Mouse (Mus musculus) limb, embryonic 13.5 days (tissue): Measurements from ENCODE around the gene Ctcf. TPM values are rescaled to one million over a fixed set of nuclear protein-coding genes. Genes with fewer than 3 reads are reported as not detected.

ENCODE experiments used
- ATAC-seq: fragments of 200-750 bp; cut with Nextera tagmentation; 2 replicates; pipeline ENCODE4 v1.8.0; 2017; ENCODE audit warnings: low read depth, moderate number of reproducible peaks, moderate TSS enrichment; ENCODE audit not compliant: low FRiP score
- H3K27ac ChIP-seq: fragments of 300-500 bp; sonication (generic); 2 replicates; pipeline ENCODE4 v1.5.1; 2015; ENCODE audit warnings: inconsistent platforms, mild to moderate bottlenecking, moderate library complexity
- H3K27me3 ChIP-seq: fragments of 300-500 bp; sonication (generic); 2 replicates; pipeline ENCODE4 v1.6.1; 2015; ENCODE audit warnings: mild to moderate bottlenecking, inconsistent platforms
- H3K36me3 ChIP-seq: fragments of 300-500 bp; sonication (generic); 2 replicates; pipeline ENCODE4 v1.6.1; 2015; ENCODE audit warnings: inconsistent platforms, mild to moderate bottlenecking, moderate library complexity
- H3K4me1 ChIP-seq: fragments of 300-500 bp; sonication (generic); 2 replicates; pipeline ENCODE4 v1.6.1; 2015; ENCODE audit warnings: inconsistent platforms
- H3K4me2 ChIP-seq: fragments of 300-500 bp; sonication (generic); replicated peaks from 2 replicates; pipeline ENCODE4 v1.6.1; 2015; ENCODE audit warnings: inconsistent platforms, mild to moderate bottlenecking, moderate library complexity
- H3K4me3 ChIP-seq: fragments of 300-500 bp; sonication (generic); 2 replicates; pipeline ENCODE4 v1.5.1; 2015; ENCODE audit warnings: moderate library complexity, mild to moderate bottlenecking, inconsistent platforms
- H3K9ac ChIP-seq: fragments of 300-500 bp; sonication (generic); 2 replicates; pipeline ENCODE4 v1.6.1; 2015; ENCODE audit warnings: mild to moderate bottlenecking, inconsistent platforms
- H3K9me3 ChIP-seq: fragments of 300-500 bp; sonication (generic); 2 replicates; pipeline ENCODE4 v1.6.1; 2016; ENCODE audit warnings: inconsistent platforms
- WGBS: fragments of 180-500 bp; shearing (Covaris S2); methylation state at CpG from one replicate; pipeline ENCODE4 v1.1.7; 2015; 5-methylcytosine and 5-hydroxymethylcytosine counted together
- microRNA counts: library from miRNA; unstranded; fragments of <30 nt; microRNA quantifications from one replicate; lab custom pipeline; 2016
- microRNA-seq: library from miRNA; unstranded; fragments of <30 nt; microRNA quantifications from one replicate; pipeline ENCODE4, GENCODE M21; 2016
- polyA plus RNA-seq: library from polyadenylated mRNA; unstranded; fragments of >200 nt; fragmentation: Nextera tagmentation; extraction: Ambion mirVana; gene quantifications from 2 replicates; pipeline ENCODE4 v1.2.1, GENCODE M21; 2015

Gene Ctcf
- polyA plus RNA-seq, 1 experiment from 2014 or later = 140 TPM

DNA sequence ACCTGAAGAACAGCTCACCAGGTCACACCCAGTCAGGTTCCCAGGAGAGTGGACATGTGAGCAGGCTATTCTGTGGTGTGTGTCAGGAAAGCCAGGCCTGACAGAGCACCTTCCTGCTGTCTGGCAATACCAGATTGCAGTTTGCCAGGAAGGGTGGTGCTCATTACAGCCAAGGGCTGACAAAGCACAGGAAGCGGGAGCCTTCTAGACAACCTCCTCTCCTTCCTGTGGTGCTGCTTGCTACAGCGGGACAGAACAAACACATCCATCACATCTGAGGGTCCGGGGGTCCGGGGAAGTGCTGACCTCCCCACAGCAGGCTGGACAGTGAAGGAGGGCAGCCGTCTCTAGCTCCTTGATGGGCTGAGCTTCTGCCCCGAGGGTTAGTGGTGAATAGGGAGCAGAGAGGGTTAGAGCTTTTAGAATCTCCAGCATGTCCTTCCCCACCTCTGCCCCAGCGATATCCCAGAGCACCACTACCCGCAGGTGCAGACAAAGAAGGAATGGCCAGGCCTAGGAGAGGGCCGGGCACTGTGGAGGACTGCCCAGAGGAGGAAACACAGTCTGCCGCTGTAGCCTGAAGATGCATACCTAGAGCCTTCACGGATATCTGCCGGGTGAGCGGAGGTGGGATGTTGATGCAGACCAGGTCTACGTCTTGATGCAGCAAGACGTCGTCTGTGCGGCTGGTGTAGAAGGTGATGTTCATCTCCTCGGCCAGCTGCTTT, 91.2 kb downstream of the Ctcf start:
- WGBS = 85% methylated on average over 18 of the region's 18 CpGs

DNA sequence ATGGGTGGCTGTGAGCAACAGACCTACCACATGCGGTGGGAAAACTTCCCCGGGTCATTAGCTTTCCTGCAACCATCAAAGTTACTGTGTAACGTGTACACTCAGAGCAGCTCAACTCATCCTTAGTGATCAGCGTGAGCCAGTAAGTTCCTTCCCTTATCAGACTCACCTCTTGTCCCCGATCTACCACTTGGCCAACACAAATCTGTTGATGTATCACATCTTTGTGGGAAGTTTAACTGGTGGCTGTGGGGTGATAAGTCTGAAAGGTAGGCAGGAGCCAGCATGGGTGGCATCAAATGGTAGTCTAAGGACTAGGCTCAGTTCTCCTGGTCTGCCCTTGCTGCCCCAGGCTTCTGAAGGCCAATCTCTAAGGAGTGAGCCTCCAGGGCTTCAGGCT, 95.8 kb downstream of the Ctcf start:
- Histone ChIP-seq H3K9ac (no peak overlapping the region), H3K4me1 (no peaks in the 10 kb centered on the region), H3K9me3 (no peaks in the 10 kb centered on the region), H3K4me2 (no peak overlapping the region), H3K4me3 (no peak overlapping the region), H3K27ac (no peak overlapping the region), H3K36me3 (peaks cover 13% of the 10 kb centered on the region), H3K27me3 (no peaks in the 10 kb centered on the region)
- WGBS = 92% methylated on average over 5 of the region's 5 CpGs
- no peak for ATAC-seq

More for the DNA sequence above, 91.2 kb downstream of the Ctcf start:
- no peak overlapping the region for H3K9ac ChIP-seq
- H3K27me3 ChIP-seq = no peaks in the 10 kb centered on the region
- no peak for ATAC-seq
- H3K36me3 ChIP-seq = peaks cover 39% of the 10 kb centered on the region
- no peak overlapping the region for H3K4me2 ChIP-seq
- H3K27ac ChIP-seq = no peak overlapping the region
- H3K9me3 ChIP-seq = no peaks in the 10 kb centered on the region
- no peak overlapping the region for H3K4me3 ChIP-seq
- no peaks in the 10 kb centered on the region for H3K4me1 ChIP-seq

MicroRNAs within 50 kb of the gene (microRNA counts, 519-probe panel; counts per million panel counts)
- 2,695 counts per million, percentile 41 among the panel's probes with 10 or more counts for microRNA mmu-miR-1966 (lab: Ali Mortazavi, UCI)

Small RNA genes within 50 kb of the gene (microRNA-seq; reads per million reads assigned to microRNA genes)
- not detected for gene Mir1966

Other genes with a start within 250 kb of the Ctcf start
- gene Kctd19, start 223.1 kb upstream of the Ctcf start, polyA plus RNA-seq = not detected in 2 replicates
- 0.36 and 0.55 TPM in 2 replicates for gene Lrrc36, start 223.0 kb upstream of the Ctcf start, polyA plus RNA-seq
- gene Tppp3, start 165.0 kb upstream of the Ctcf start, polyA plus RNA-seq = 65.4 and 71.1 TPM in 2 replicates
- gene Zdhhc1, start 139.7 kb upstream of the Ctcf start, polyA plus RNA-seq = 42.5 and 45.3 TPM in 2 replicates
- gene Hsd11b2, start 117.8 kb upstream of the Ctcf start, polyA plus RNA-seq = 5.9 and 7.6 TPM in 2 replicates
- 82.5 and 83.5 TPM in 2 replicates for gene Atp6v0d1, start 70.5 kb upstream of the Ctcf start, polyA plus RNA-seq
- gene Ripor1, start 31.3 kb upstream of the Ctcf start, polyA plus RNA-seq = 20.1 and 20.2 TPM in 2 replicates
- gene Agrp, start 825 bp downstream of the Ctcf start, polyA plus RNA-seq = 1.9 and 2.0 TPM in 2 replicates
- gene Carmil2, start 49.7 kb downstream of the Ctcf start, polyA plus RNA-seq = 0.55 and 0.77 TPM in 2 replicates
- 81.5 and 83.9 TPM in 2 replicates for gene Acd, start 64.5 kb downstream of the Ctcf start, polyA plus RNA-seq
- 17.7 TPM in 2 replicates for gene Pard6a, start 64.6 kb downstream of the Ctcf start, polyA plus RNA-seq
- 0.36 TPM in 1 of 2 replicates, not detected in the other for gene 4933405L10Rik, start 71.1 kb downstream of the Ctcf start, polyA plus RNA-seq
- 30.8 and 32.2 TPM in 2 replicates for gene Enkd1, start 71.6 kb downstream of the Ctcf start, polyA plus RNA-seq
- gene Gfod2, start 122.1 kb downstream of the Ctcf start, polyA plus RNA-seq = 27.4 and 28.4 TPM in 2 replicates
- 15.1 and 16.2 TPM in 2 replicates for gene Ranbp10, start 190.8 kb downstream of the Ctcf start, polyA plus RNA-seq
- gene Tsnaxip1, start 191.2 kb downstream of the Ctcf start, polyA plus RNA-seq = 0.20 and 0.27 TPM in 2 replicates
- 52.1 and 54.6 TPM in 2 replicates for gene Cenpt, start 216.7 kb downstream of the Ctcf start, polyA plus RNA-seq
- gene Thap11, start 218.6 kb downstream of the Ctcf start, polyA plus RNA-seq = 79.0 and 83.0 TPM in 2 replicates
- 253 and 274 TPM in 2 replicates for gene Nutf2, start 224.0 kb downstream of the Ctcf start, polyA plus RNA-seq
- gene Edc4, start 244.3 kb downstream of the Ctcf start, polyA plus RNA-seq = 54.6 and 61.5 TPM in 2 replicates